Mouse (Mus musculus) thymus, postnatal 0 days (tissue): ENCODE measurements at regions not wholly inside any gene's neighbourhood (a gene's known extent, or its start where the extent isn't known, plus 50 kb on each side); places are given as distances from the start of the nearest gene placed in this dataset.

Experiments
- DNase-seq: peaks from one replicate; pipeline ENCODE4 v3.0.0-alpha.2; 2015; ENCODE audit warnings: low spot score

- no peak for DNase-seq
These were observed 453.7 kb upstream of the Cntn6 start for GRCm38 (mm10) chr6:104038853-104039252.

- DNase-seq: no peak
These were observed 452.1 kb upstream of the Cntn6 start for GRCm38 (mm10) chr6:104040450-104040849.

GRCm38 (mm10) chr6:104055996-104056395, 436.6 kb upstream of the Cntn6 start:
- no peak for DNase-seq

- no peak for DNase-seq
These were observed 430.8 kb upstream of the Cntn6 start for GRCm38 (mm10) chr6:104061692-104062263.

GRCm38 (mm10) chr6:104080581-104080980, 412.0 kb upstream of the Cntn6 start:
- no peak for DNase-seq

- no peak for DNase-seq
These were observed 410.3 kb upstream of the Cntn6 start for GRCm38 (mm10) chr6:104082242-104082641.

- no peak for DNase-seq
These were observed 384.2 kb upstream of the Cntn6 start for GRCm38 (mm10) chr6:104108386-104108785.
